Mouse (Mus musculus) frontal cortex, adult 2 months (tissue): ENCODE data around the gene Mcat. TPM values are rescaled to one million over a fixed set of nuclear protein-coding genes. Genes with fewer than 3 reads are reported as not detected.
"Not testable (repeated sequence)": the region's sequence is repeated elsewhere in the genome, so short reads cannot be mapped to it uniquely, and the experiment has no call there.

Source experiments
- DNase-seq, 2 experiments: peaks; one replicate each; pipeline ENCODE4 v3.0.0; 2022; ENCODE audit warnings: low spot score in 1 of 2; ENCODE audit errors: extremely low spot score in 1 of 2
- polyA plus RNA-seq: library from polyadenylated mRNA; depleted of rRNA; stranded (reverse); fragments of >200 nt; gene quantifications from 2 replicates; pipeline ENCODE4 v1.2.3, GENCODE M21; 2012; rRNA removed

Mcat gene
- polyA plus RNA-seq, 1 experiment = 29.6 TPM

DNA sequence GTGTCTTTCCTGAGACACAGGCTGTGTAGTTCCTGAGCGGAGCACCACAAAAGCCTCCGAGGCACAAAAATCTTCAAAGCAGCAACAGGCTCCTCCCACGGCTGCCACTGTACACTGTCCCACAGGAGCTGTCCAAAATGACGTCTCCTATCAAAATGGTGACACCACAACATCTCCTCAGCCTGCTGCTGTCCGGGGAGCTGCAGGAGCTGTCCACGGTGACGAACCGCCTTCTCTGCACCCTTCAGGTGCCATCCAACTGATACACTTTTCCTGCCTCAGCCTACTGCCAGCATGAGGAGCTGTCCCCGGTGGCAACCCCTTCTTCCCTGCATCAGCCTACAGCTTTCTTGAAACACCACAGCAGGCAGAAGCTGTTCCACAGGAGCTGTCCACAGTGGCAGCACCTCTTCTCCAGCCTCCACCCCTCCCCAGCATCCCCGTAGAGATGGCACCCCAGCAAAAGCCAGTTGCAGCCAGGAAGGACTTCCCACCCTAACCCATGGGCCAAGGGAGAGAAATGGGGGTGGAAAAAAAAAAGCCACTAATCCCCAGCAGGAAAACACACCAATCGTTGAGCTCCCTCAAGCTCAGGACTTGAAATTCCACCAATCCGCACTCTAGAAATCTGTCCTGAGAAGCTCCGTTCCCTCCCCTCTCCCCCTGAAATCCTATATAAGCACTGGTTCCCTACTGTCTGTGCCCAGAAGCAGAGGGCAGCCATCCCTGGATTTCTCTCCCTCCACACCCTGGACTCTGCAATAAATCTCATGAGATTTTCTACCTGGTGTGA lies 50.9 kb downstream of the Mcat start:
- no peak for DNase-seq

- peak; percentile 88 to 96 for DNase-seq
These were observed 52.7 kb downstream of the Mcat start, which contains the start of gene Ttll1 for GRCm38 (mm10) chr15:83510805-83511405. Gene Ttll1 (minus strand): TSS chr15:83510893.

- no peak for DNase-seq
These were observed 53.4 kb downstream of the Mcat start for GRCm38 (mm10) chr15:83509950-83510804.

- not testable (repeated sequence) for DNase-seq
These were observed 62.1 kb downstream of the Mcat start for GRCm38 (mm10) chr15:83501483-83501882.

DNA sequence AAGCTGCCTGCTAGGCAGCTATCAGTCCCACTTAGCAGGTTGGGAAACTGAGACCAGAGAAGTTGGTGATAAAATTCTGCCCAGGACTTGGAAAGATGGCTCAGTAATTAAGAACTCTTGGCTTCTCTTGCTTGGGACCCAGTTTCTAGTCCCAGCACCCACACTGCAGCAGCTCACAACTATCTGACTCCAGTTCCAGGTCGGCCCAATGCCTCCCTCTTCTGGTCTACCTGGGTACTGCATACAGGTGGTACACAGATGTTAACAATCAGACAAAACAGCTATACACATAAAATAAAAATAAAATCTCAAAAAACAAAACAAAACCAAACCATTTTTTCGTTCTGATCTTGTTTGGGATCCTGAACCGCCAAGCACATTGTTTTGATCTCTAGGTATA lies 63.2 kb downstream of the Mcat start:
- peak in 1 of 2 experiments; percentile 25 for DNase-seq

DNA sequence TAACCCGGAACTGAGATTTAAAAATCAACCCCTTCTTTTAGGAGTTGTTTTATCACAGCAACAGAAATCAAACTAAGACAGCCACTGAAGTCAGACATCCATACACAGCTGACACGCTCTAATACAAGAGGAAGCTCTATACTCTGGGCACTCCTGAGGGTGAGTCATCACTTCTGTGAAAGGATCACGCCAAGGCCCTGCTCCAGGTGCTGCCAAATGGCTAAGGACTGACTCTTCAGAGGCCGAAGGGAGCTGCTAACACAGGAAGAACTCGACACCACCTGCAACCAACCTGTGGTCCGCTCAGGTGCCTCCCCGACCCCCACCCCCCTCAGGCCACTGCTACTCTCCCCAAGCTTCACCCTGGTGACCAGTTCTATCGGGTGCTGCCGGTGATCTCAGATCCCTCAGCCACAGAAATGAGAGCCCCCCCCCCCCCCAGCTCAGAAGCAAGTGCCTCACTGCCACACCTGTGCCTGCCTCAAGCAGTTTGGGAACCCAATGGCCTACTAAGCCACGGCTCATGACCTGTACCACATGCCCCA lies 64.3 kb downstream of the Mcat start:
- no peak for DNase-seq

DNA sequence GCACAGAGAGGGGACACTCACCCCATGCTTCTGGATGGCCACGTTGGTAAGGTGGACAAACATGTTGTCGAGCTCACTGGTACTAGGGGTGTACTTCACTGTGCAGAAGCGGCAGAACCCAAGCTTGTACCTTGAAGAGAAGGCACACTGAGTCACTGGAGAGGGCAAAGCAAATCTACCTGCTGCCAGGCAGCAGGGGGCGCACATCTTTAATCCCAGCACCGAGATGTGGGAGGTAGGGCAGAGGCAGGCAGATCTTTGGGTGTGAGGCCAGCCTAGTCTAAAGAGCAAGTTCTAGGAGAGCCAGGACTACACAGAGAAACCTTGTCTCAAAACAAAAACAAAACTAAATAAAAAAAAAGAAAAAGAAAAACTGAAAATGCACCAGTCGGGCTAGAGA lies 66.3 kb downstream of the Mcat start:
- DNase-seq = no peak

Other genes with a start within 250 kb of the Mcat start
- gene Arfgap3, start 213.5 kb downstream of the Mcat start, polyA plus RNA-seq = 25.3 and 27.6 TPM in 2 replicates
- 231 and 243 TPM in 2 replicates for gene Pacsin2, start 99.2 kb downstream of the Mcat start, polyA plus RNA-seq
- gene Ttll1, start 52.9 kb downstream of the Mcat start, polyA plus RNA-seq = 51.6 and 52.9 TPM in 2 replicates
- 0.30 and 0.59 TPM in 2 replicates for gene Bik, start 36.9 kb downstream of the Mcat start, polyA plus RNA-seq
- 10.9 and 11.3 TPM in 2 replicates for gene Tspo, start 195 bp downstream of the Mcat start, polyA plus RNA-seq
- gene Ttll12, start 31.4 kb upstream of the Mcat start, polyA plus RNA-seq = 13.9 and 14.7 TPM in 2 replicates
- gene Scube1, start 161.2 kb upstream of the Mcat start, polyA plus RNA-seq = 38.6 and 41.9 TPM in 2 replicates
- 127 and 144 TPM in 2 replicates for gene Mpped1, start 215.7 kb upstream of the Mcat start, polyA plus RNA-seq